Mouse (Mus musculus): ENCODE data around the gene Phxr2. TPM values are rescaled to one million over a fixed set of nuclear protein-coding genes. Genes with fewer than 3 reads are reported as not detected.

The Phxr2 gene
- polyA plus RNA-seq, 1 experiment from 2014 or later: 0.14 TPM

- ATAC-seq: peak; percentile 52
- Histone ChIP-seq H3K27me3 (replicated peaks; ENCODE audit: control insufficient read depth, insufficient read depth, low read length) (no peaks in the 10 kb centered on the region), H3K4me2 (ENCODE audit: low read length) (peak overlapping the region; percentile 16; the same call in 1 of the 2 replicates), H3K4me1 (ENCODE audit: control insufficient read depth, insufficient read depth, low read depth, low read length) (no peaks in the 10 kb centered on the region), H3K36me3 (ENCODE audit: control insufficient read depth, insufficient read depth, low read length) (no peaks in the 10 kb centered on the region), H3K27ac (ENCODE audit: low read depth, low read length) (no peak overlapping the region), H3K9me3 (ENCODE audit: control insufficient read depth, low read length) (no peaks in the 10 kb centered on the region), H3K4me3 (ENCODE audit: low read length) (no peak overlapping the region), H3K9ac (ENCODE audit: low read depth, low read length) (no peak overlapping the region)
- 65% methylated on average over 6 of the region's 6 CpGs for WGBS
Observed at GRCm38 (mm10) chr10:99085240-99085587, 40.9 kb downstream of the Phxr2 start.

GRCm38 (mm10) chr10:99084397-99085239, 41.5 kb downstream of the Phxr2 start:
- H3K9me3 ChIP-seq (ENCODE audit: control insufficient read depth, low read length): no peaks in the 10 kb centered on the region
- peak overlapping the region; percentile 39 for H3K4me2 ChIP-seq (ENCODE audit: low read length)
- H3K4me3 ChIP-seq (ENCODE audit: low read length): no peak overlapping the region
- WGBS: 44% methylated on average over 23 of the region's 23 CpGs
- H3K27ac ChIP-seq (ENCODE audit: low read depth, low read length): no peak overlapping the region
- no peaks in the 10 kb centered on the region for H3K27me3 ChIP-seq (replicated peaks; ENCODE audit: control insufficient read depth, insufficient read depth, low read length)
- no peaks in the 10 kb centered on the region for H3K4me1 ChIP-seq (ENCODE audit: control insufficient read depth, insufficient read depth, low read depth, low read length)
- peak; percentile 93 for ATAC-seq
- no peaks in the 10 kb centered on the region for H3K36me3 ChIP-seq (ENCODE audit: control insufficient read depth, insufficient read depth, low read length)
- no peak overlapping the region for H3K9ac ChIP-seq (ENCODE audit: low read depth, low read length)

- H3K4me1 ChIP-seq (ENCODE audit: control insufficient read depth, insufficient read depth, low read depth, low read length): no peaks in the 10 kb centered on the region
- H3K9ac ChIP-seq (ENCODE audit: low read depth, low read length): no peak overlapping the region
- no peak overlapping the region for H3K4me3 ChIP-seq (ENCODE audit: low read length)
- no peaks in the 10 kb centered on the region for H3K36me3 ChIP-seq (ENCODE audit: control insufficient read depth, insufficient read depth, low read length)
- no peak overlapping the region for H3K4me2 ChIP-seq (ENCODE audit: low read length)
- no peaks in the 10 kb centered on the region for H3K9me3 ChIP-seq (ENCODE audit: control insufficient read depth, low read length)
- WGBS: 88% methylated on average over 14 of the region's 14 CpGs
- H3K27ac ChIP-seq (ENCODE audit: low read depth, low read length): no peak overlapping the region
- ATAC-seq: no peak
- no peaks in the 10 kb centered on the region for H3K27me3 ChIP-seq (replicated peaks; ENCODE audit: control insufficient read depth, insufficient read depth, low read length)
Observed at GRCm38 (mm10) chr10:99083431-99084003, 42.6 kb downstream of the Phxr2 start.

- Histone ChIP-seq H3K4me2 (ENCODE audit: low read length) (no peak overlapping the region), H3K27me3 (replicated peaks; ENCODE audit: control insufficient read depth, insufficient read depth, low read length) (no peaks in the 10 kb centered on the region), H3K9me3 (ENCODE audit: control insufficient read depth, low read length) (no peaks in the 10 kb centered on the region), H3K4me1 (ENCODE audit: control insufficient read depth, insufficient read depth, low read depth, low read length) (no peaks in the 10 kb centered on the region), H3K4me3 (ENCODE audit: low read length) (no peak overlapping the region), H3K9ac (ENCODE audit: low read depth, low read length) (no peak overlapping the region), H3K36me3 (ENCODE audit: control insufficient read depth, insufficient read depth, low read length) (no peaks in the 10 kb centered on the region), H3K27ac (ENCODE audit: low read depth, low read length) (no peak overlapping the region)
- 90% methylated on average over 10 of the region's 10 CpGs for WGBS
- ATAC-seq: no peak
Observed at GRCm38 (mm10) chr10:99081569-99081990, 44.5 kb downstream of the Phxr2 start.

- H3K4me1 ChIP-seq (ENCODE audit: control insufficient read depth, insufficient read depth, low read depth, low read length): no peaks in the 10 kb centered on the region
- ATAC-seq: no peak
- H3K36me3 ChIP-seq (ENCODE audit: control insufficient read depth, insufficient read depth, low read length): no peaks in the 10 kb centered on the region
- 78% methylated on average over 2 of the region's 2 CpGs for WGBS
- H3K9ac ChIP-seq (ENCODE audit: low read depth, low read length): no peak overlapping the region
- H3K4me2 ChIP-seq (ENCODE audit: low read length): no peak overlapping the region
- H3K4me3 ChIP-seq (ENCODE audit: low read length): no peak overlapping the region
- no peaks in the 10 kb centered on the region for H3K9me3 ChIP-seq (ENCODE audit: control insufficient read depth, low read length)
- H3K27me3 ChIP-seq (replicated peaks; ENCODE audit: control insufficient read depth, insufficient read depth, low read length): no peaks in the 10 kb centered on the region
- no peak overlapping the region for H3K27ac ChIP-seq (ENCODE audit: low read depth, low read length)
Observed at GRCm38 (mm10) chr10:99078621-99079020, 47.5 kb downstream of the Phxr2 start.

GRCm38 (mm10) chr10:99076113-99076895, 49.8 kb downstream of the Phxr2 start:
- Histone ChIP-seq H3K4me3 (ENCODE audit: low read length) (no peak overlapping the region), H3K36me3 (ENCODE audit: control insufficient read depth, insufficient read depth, low read length) (no peaks in the 10 kb centered on the region), H3K27me3 (replicated peaks; ENCODE audit: control insufficient read depth, insufficient read depth, low read length) (no peaks in the 10 kb centered on the region), H3K27ac (ENCODE audit: low read depth, low read length) (no peak overlapping the region), H3K9ac (ENCODE audit: low read depth, low read length) (no peak overlapping the region), H3K4me2 (ENCODE audit: low read length) (no peak overlapping the region), H3K9me3 (ENCODE audit: control insufficient read depth, low read length) (no peaks in the 10 kb centered on the region), H3K4me1 (ENCODE audit: control insufficient read depth, insufficient read depth, low read depth, low read length) (no peaks in the 10 kb centered on the region)
- no peak for ATAC-seq
- 80% methylated on average over 18 of the region's 18 CpGs for WGBS

Other genes starting within 250 kb of the Phxr2 start
- 308 and 330 TPM in 2 replicates for gene Atp2b1, start 211.9 kb downstream of the Phxr2 start, polyA plus RNA-seq (2015; fragmentation: Nextera tagmentation; extraction: Ambion mirVana)
- 9.1 and 13.3 TPM in 2 replicates for gene Poc1b, start 19.3 kb downstream of the Phxr2 start, polyA plus RNA-seq (2015; fragmentation: Nextera tagmentation; extraction: Ambion mirVana)
- gene Galnt4, start 18.2 kb downstream of the Phxr2 start, polyA plus RNA-seq (2015; fragmentation: Nextera tagmentation; extraction: Ambion mirVana): 2.9 and 3.3 TPM in 2 replicates
- gene Dusp6, start 136.9 kb upstream of the Phxr2 start, polyA plus RNA-seq (2015; fragmentation: Nextera tagmentation; extraction: Ambion mirVana): 35.2 and 37.0 TPM in 2 replicates